Mouse (Mus musculus) lung, embryonic 16.5 days (tissue): ENCODE data around the gene Ace. TPM values are rescaled to one million over a fixed set of nuclear protein-coding genes. Genes with fewer than 3 reads are reported as not detected.
A peak's percentile ranks its signal among the peaks of the same experiment; 100 is the strongest.

Experiments used
- ATAC-seq: fragments of 200-750 bp; cut with Nextera tagmentation; 2 replicates; pipeline ENCODE4 v1.8.0; 2017; ENCODE audit warnings: low read depth, mild to moderate bottlenecking, moderate library complexity
- H3K27ac ChIP-seq: fragments of 300-500 bp; sonication (generic); 2 replicates; pipeline ENCODE4 v1.5.1; 2014; ENCODE audit warnings: mild to moderate bottlenecking, control low read depth, low read length
- H3K27me3 ChIP-seq: fragments of 300-500 bp; sonication (generic); 2 replicates; pipeline ENCODE4 v1.6.1; 2014; ENCODE audit warnings: low read depth, low read length, mixed read lengths; ENCODE audit not compliant: control insufficient read depth, insufficient read depth
- H3K36me3 ChIP-seq: fragments of 300-500 bp; sonication (generic); 2 replicates; pipeline ENCODE4 v1.6.1; 2014; ENCODE audit warnings: low read length; ENCODE audit not compliant: control insufficient read depth, insufficient read depth
- H3K4me1 ChIP-seq: fragments of 300-500 bp; sonication (generic); replicated peaks from 2 replicates; pipeline ENCODE4 v1.6.1; 2014; ENCODE audit warnings: low read length, mixed read lengths; ENCODE audit not compliant: control insufficient read depth, insufficient read depth
- H3K4me2 ChIP-seq: fragments of 300-500 bp; sonication (generic); 2 replicates; pipeline ENCODE4 v1.6.1; 2014; ENCODE audit warnings: low read depth, low read length, control low read depth
- H3K4me3 ChIP-seq: fragments of 300-500 bp; sonication (generic); 2 replicates; pipeline ENCODE4 v1.5.1; 2014; ENCODE audit warnings: mild to moderate bottlenecking, low read length, control low read depth
- H3K9ac ChIP-seq: fragments of 300-500 bp; sonication (generic); 2 replicates; pipeline ENCODE4 v1.6.1; 2014; ENCODE audit warnings: low read length, control low read depth
- H3K9me3 ChIP-seq: fragments of 300-500 bp; sonication (generic); 2 replicates; pipeline ENCODE4 v1.6.1; 2016; ENCODE audit warnings: low read length; ENCODE audit not compliant: control insufficient read depth
- WGBS: fragments of 180-500 bp; shearing (Covaris S2); extraction: QIAGEN DNeasy Blood & Tissue Kit; methylation state at CpG from one replicate; pipeline ENCODE4 v1.1.7; 2014; 5-methylcytosine and 5-hydroxymethylcytosine counted together
- polyA plus RNA-seq: library from polyadenylated mRNA; unstranded; fragments of >200 nt; fragmentation: Nextera tagmentation; extraction: Ambion mirVana; gene quantifications from 2 replicates; pipeline ENCODE4 v1.2.1, GENCODE M21; 2015

The Ace gene
- polyA plus RNA-seq, 1 experiment from 2014 or later, result 16.2 TPM

GRCm38 (mm10) chr11:105933746-105934145 lies 34.0 kb upstream of the Ace start:
- Histone ChIP-seq H3K4me2 (no peak overlapping the region), H3K4me3 (no peak overlapping the region), H3K36me3 (no peaks in the 10 kb centered on the region), H3K9ac (no peak overlapping the region), H3K9me3 (no peaks in the 10 kb centered on the region), H3K4me1 (peaks cover 16% of the 10 kb centered on the region), H3K27me3 (no peaks in the 10 kb centered on the region), H3K27ac (peak overlapping the region; percentile 64)
- 37% methylated on average over 8 of the region's 8 CpGs for WGBS
- ATAC-seq, result peak; percentile 73

DNA sequence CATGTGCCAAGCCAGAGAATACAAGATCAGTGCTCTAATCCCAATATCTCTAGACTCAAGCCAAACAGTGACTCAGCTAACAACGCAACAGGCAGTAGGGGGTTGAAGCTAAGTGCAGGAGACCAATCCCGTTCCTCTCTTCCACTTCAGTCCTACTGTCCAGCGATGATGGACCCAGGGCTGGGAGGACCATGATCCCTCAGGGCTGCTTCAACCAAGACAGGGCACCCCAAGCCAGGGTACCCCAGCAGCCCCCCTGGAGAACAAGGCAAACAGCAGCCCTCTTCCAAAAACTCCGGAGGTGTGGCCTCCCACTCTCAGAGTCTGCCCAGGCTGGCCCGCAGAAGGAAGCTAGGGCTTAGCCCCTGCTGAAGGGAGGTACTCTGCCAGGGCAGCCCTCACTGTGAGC lies 33.4 kb upstream of the Ace start:
- Histone ChIP-seq H3K9me3 (no peaks in the 10 kb centered on the region), H3K27me3 (no peaks in the 10 kb centered on the region), H3K4me1 (peaks cover 16% of the 10 kb centered on the region), H3K27ac (peak overlapping the region; percentile 64), H3K4me2 (no peak overlapping the region), H3K4me3 (no peak overlapping the region), H3K9ac (no peak overlapping the region), H3K36me3 (no peaks in the 10 kb centered on the region)
- ATAC-seq, result peak; percentile 37; the same call in 1 of the 2 replicates
- WGBS, result 38% methylated on average over 5 of the region's 5 CpGs

DNA sequence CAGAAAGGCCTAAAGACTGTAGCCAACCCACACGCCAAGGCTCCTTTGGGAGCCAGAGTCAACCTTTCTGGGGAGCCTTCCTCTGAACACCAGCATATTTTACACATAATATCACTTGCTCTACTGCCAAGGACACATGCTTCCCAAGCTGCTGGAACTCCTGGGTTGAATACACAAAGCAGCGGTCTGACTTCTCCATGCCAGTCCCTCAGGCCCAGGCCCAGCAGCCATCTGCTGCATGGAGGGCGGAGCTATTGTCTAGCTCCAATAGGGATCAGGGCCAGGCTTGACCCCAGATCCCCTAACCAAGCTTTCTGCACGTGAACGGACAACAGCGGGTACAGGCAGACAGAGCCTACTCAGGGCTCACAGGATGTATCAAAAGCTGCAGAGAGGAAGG lies 32.9 kb upstream of the Ace start:
- peak; percentile 14; the same call in 1 of the 2 replicates for ATAC-seq
- Histone ChIP-seq H3K9ac (no peak overlapping the region), H3K4me1 (peaks cover 16% of the 10 kb centered on the region), H3K4me3 (no peak overlapping the region), H3K27me3 (no peaks in the 10 kb centered on the region), H3K36me3 (no peaks in the 10 kb centered on the region), H3K4me2 (no peak overlapping the region), H3K9me3 (no peaks in the 10 kb centered on the region), H3K27ac (0 out of 2 replicates have a peak overlapping the region, but pooled peaks have one; percentile 29)
- WGBS, result 55% methylated on average over 6 of the region's 6 CpGs

DNA sequence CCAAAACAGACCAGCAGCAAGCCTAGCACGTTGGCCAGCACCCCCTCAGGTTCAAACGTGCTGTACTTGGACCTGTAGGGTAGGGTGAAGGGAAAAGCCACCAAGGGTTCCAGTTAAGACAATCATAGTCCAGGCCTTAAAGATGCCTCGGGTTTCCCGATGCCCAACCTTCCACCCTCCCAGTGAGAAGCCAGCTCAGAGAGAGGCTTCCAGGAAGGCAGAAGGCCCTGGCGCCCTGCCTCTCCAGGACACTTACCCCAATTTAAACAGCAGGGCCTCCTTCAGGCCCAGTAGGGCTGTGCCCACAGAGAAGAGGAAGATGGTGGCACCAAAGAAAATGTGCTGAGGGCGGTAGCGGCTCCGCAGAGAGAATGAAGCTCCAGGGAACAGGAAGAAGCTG lies 32.2 kb upstream of the Ace start:
- Histone ChIP-seq H3K27ac (no peak overlapping the region), H3K4me1 (peaks cover 16% of the 10 kb centered on the region), H3K36me3 (no peaks in the 10 kb centered on the region), H3K9ac (0 out of 2 replicates have a peak overlapping the region, but pooled peaks have one; percentile 23), H3K4me3 (no peak overlapping the region), H3K4me2 (no peak overlapping the region), H3K27me3 (no peaks in the 10 kb centered on the region), H3K9me3 (no peaks in the 10 kb centered on the region)
- no peak for ATAC-seq
- WGBS, result 87% methylated on average over 8 of the region's 8 CpGs

- peaks cover 16% of the 10 kb centered on the region for H3K4me1 ChIP-seq
- no peak overlapping the region for H3K4me3 ChIP-seq
- H3K27me3 ChIP-seq, result no peaks in the 10 kb centered on the region
- no peak overlapping the region for H3K4me2 ChIP-seq
- no peak overlapping the region for H3K27ac ChIP-seq
- H3K9ac ChIP-seq, result no peak overlapping the region
- ATAC-seq, result no peak
- H3K36me3 ChIP-seq, result no peaks in the 10 kb centered on the region
- WGBS, result 78% methylated on average over 6 of the region's 6 CpGs
- no peaks in the 10 kb centered on the region for H3K9me3 ChIP-seq
Observed at GRCm38 (mm10) chr11:105936200-105936599, 31.5 kb upstream of the Ace start.

GRCm38 (mm10) chr11:105936974-105937373 lies 30.8 kb upstream of the Ace start:
- no peaks in the 10 kb centered on the region for H3K9me3 ChIP-seq
- H3K4me3 ChIP-seq, result no peak overlapping the region
- H3K27me3 ChIP-seq, result no peaks in the 10 kb centered on the region
- no peaks in the 10 kb centered on the region for H3K36me3 ChIP-seq
- no peak overlapping the region for H3K27ac ChIP-seq
- no peak overlapping the region for H3K9ac ChIP-seq
- ATAC-seq, result no peak
- 90% methylated on average over 3 of the region's 3 CpGs for WGBS
- H3K4me1 ChIP-seq, result peaks cover 16% of the 10 kb centered on the region
- no peak overlapping the region for H3K4me2 ChIP-seq

DNA sequence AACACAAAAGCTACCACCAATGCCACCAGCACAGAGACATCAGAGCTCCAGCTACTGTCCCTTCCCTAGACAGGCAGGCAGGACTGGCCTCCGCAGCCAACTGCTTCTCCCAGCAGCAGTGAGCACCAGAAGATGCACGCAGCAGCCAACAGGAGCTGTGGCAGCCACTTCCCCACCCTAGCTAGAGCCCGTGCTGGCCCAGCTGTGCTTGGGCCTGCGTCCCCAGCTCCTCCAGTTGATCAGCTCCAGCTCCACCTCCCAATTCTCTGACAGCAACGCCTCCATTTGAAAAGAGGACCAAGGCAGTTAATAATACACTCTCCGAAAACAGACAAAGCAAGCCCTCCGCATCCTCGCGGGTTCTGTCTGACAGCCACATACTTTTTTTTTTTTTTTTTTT lies 29.0 kb upstream of the Ace start:
- Histone ChIP-seq H3K4me3 (no peak overlapping the region), H3K9me3 (no peaks in the 10 kb centered on the region), H3K27ac (no peak overlapping the region), H3K36me3 (no peaks in the 10 kb centered on the region), H3K9ac (no peak overlapping the region), H3K4me1 (peaks cover 13% of the 10 kb centered on the region), H3K27me3 (peaks cover 6% of the 10 kb centered on the region; the same call in 1 of the 2 replicates), H3K4me2 (no peak overlapping the region)
- WGBS, result 50% methylated on average over 9 of the region's 9 CpGs
- no peak for ATAC-seq

DNA sequence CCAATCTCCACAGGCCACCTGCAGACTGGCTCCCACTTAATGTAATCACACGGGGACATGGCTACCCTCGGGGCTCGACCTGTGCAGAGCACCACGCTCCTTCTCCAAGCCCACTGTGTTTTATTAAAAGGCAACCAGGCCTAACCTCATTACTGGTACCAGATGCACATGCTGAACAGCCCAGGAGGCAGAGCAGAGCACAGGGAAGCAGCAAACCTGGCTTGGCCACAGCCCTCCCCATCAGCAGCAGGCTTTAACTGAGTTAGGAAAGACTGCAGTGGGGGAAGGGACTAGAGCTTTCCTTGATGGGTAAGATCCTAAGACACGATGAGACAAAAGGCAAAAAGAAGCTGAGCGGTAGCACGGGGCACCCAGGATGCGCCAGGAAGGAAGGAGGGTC lies 25.8 kb upstream of the Ace start:
- WGBS, result 66% methylated on average over 8 of the region's 8 CpGs
- Histone ChIP-seq H3K36me3 (no peaks in the 10 kb centered on the region), H3K4me3 (no peak overlapping the region), H3K4me1 (peaks cover 28% of the 10 kb centered on the region), H3K9ac (no peak overlapping the region), H3K27ac (no peak overlapping the region), H3K4me2 (no peak overlapping the region), H3K27me3 (peaks cover 6% of the 10 kb centered on the region; the same call in 1 of the 2 replicates), H3K9me3 (no peaks in the 10 kb centered on the region)
- ATAC-seq, result no peak

GRCm38 (mm10) chr11:105943133-105944102 lies 24.3 kb upstream of the Ace start:
- Histone ChIP-seq H3K9me3 (no peaks in the 10 kb centered on the region), H3K27ac (peak overlapping the region; percentile 94), H3K36me3 (no peaks in the 10 kb centered on the region), H3K4me3 (peak overlapping the region; percentile 69), H3K4me2 (peak overlapping the region; percentile 96), H3K4me1 (peaks cover 32% of the 10 kb centered on the region), H3K9ac (peak overlapping the region; percentile 75), H3K27me3 (peaks cover 6% of the 10 kb centered on the region; the same call in 1 of the 2 replicates)
- 5% methylated on average over 41 of the region's 47 CpGs for WGBS
- peak; percentile 52 for ATAC-seq
